ENCODE assay signal across 8 mouse cellular contexts in genomic region chr17:44188042-44188768, GRCm38 (mm10). TPM values are rescaled to one million over a fixed set of nuclear protein-coding genes. Genes with fewer than 3 reads are reported as not detected.
A peak's percentile ranks its signal among the peaks of the same experiment; 100 is the strongest.
DNase-seq lines count a peak whose midpoint lies in the region; ATAC-seq and TF ChIP-seq lines count a peak whose summit lies in the region.

Gene Clic5, plus strand, starts transcription at chr17:44188584.

- H3K9ac ChIP-seq in forebrain, embryonic 11.5 days (ENCODE audit: low read length): peak within 1 kb of the TSS; percentile 39

- peak; percentile 8 for ATAC-seq in Patski
- no peak for ATAC-seq in forebrain, embryonic 11.5 days (replicated peaks; ENCODE audit: low FRiP score)
- peak; percentile 76 for ATAC-seq in megakaryocyte progenitor cell, adult 5-6 weeks (replicated peaks; ENCODE audit: poor library complexity)

- peak within 1 kb of the TSS; percentile 31 for H3K4me3 ChIP-seq in forebrain, embryonic 11.5 days (ENCODE audit: low read depth, low read length)

- H3K27me3 ChIP-seq in Patski: no peaks in the 10 kb centered on the region
- peaks cover 23% of the 10 kb centered on the region for H3K27me3 ChIP-seq in forebrain, embryonic 11.5 days (ENCODE audit: control insufficient read depth, insufficient read depth, low read length)

- peaks cover 3% of the 10 kb centered on the region; the same call in 1 of the 2 replicates for H3K4me1 ChIP-seq in forebrain, embryonic 11.5 days (replicated peaks; ENCODE audit: control insufficient read depth, insufficient read depth, low read length)

- intact Hi-C loops in heart, postnatal 25 days (cut with DNase I): loop anchor here (1.0 to 2.0 kb wide), 3 partner anchors 37 to 68 kb away; no protein-coding TSS in a partner anchor

- POLR2A ChIA-PET in Patski (lab: Charles Lee): interaction anchor here (0.7 to 1.1 kb wide), 2 partner anchors 9 to 19 kb away, joined by 4 to 5 read pairs; no protein-coding TSS in a partner anchor

- H3K27ac ChIP-seq in forebrain, embryonic 11.5 days (ENCODE audit: low read depth, low read length): no peak within 1 kb of the TSS

- in situ Hi-C loops in Patski (cut with MboI; ENCODE audit: low pct_unique_long_range_greater_than_20kb): no loop called here

- H3K36me3 ChIP-seq in forebrain, embryonic 11.5 days (ENCODE audit: control insufficient read depth, insufficient read depth, low read length): no peaks in the 10 kb centered on the region

- H3K4me2 ChIP-seq in forebrain, embryonic 11.5 days (ENCODE audit: low read depth, low read length, severe bottlenecking): peak within 1 kb of the TSS; percentile 67

- no peaks in the 10 kb centered on the region for H3K9me3 ChIP-seq in forebrain, embryonic 11.5 days (ENCODE audit: control insufficient read depth, low read length)

- peak; percentile 44 for DNase-seq in CD4-positive helper T cell, adult 2 months (ENCODE audit: low read depth, low spot score)
- DNase-seq in Patski (ENCODE audit: low read depth, low spot score): no peak
- DNase-seq in forebrain, embryonic 11.5 days (ENCODE audit: low spot score): peak; percentile 65
- peak; percentile 73 for DNase-seq in heart, postnatal 25 days (ENCODE audit: low spot score)
- DNase-seq in kidney, postnatal 4 days: peak; percentile 61 to 76
- DNase-seq in thymus, adult 18-20 months: peak; percentile 19 to 29
- no peak for DNase-seq in frontal cortex, adult 2 months (ENCODE audit: extremely low spot score in 1 of 2, low spot score in 1 of 2)

- CTCF ChIA-PET in Patski (lab: Charles Lee): interaction anchor here (1.4 kb wide), 1 partner anchor 9 kb away, joined by 3 read pairs; no protein-coding TSS in a partner anchor

- 3% methylated on average over 24 of the region's 24 CpGs for WGBS in forebrain, embryonic 11.5 days

- no peak for TF ChIP-seq CTCF in Patski (IDR thresholded peaks at IDR 0.05)

RNA-seq across cellular contexts. Expression of gene Clic5, which starts in this region (rescaled TPM):
- 0.22 TPM for polyA plus RNA-seq in Patski (2021)
- polyA plus RNA-seq in forebrain, embryonic 11.5 days (2014; fragmentation: Nextera tagmentation; extraction: Ambion mirVana): 0.16 and 0.19 TPM in 2 replicates
- total RNA-seq in heart, postnatal 25 days (2021): 100 to 1,000 TPM; 114 to 142 TPM
- 0.27 and 1.3 TPM in 2 replicates for total RNA-seq in megakaryocyte progenitor cell, adult 5-6 weeks (2015)
- total RNA-seq in megakaryocyte progenitor cell, adult 5-6 weeks (2017): 0.42 and 0.98 TPM in 2 replicates
- 2.7 and 2.9 TPM in 2 replicates for polyA plus RNA-seq in frontal cortex, adult 2 months (2012; rRNA removed)

Comparison
In these comparisons a context has a peak if more than half of its experiments do, and no peak if none do; other contexts are left out.
1. RNA of gene Clic5 (total RNA-seq): 114 to 142 TPM in heart, postnatal 25 days; 0.27 to 1.3 TPM in megakaryocyte progenitor cell, adult 5-6 weeks; every median in the first group is over 10 times any median in the second.
2. Peak in ATAC-seq in Patski; RNA of the gene not detected or under 1 TPM.
3. Peak in DNase-seq, H3K4me3 ChIP-seq, H3K9ac ChIP-seq and H3K4me2 ChIP-seq in forebrain, embryonic 11.5 days; RNA of the gene not detected or under 1 TPM.
4. DNase-seq: peak in CD4-positive helper T cell, adult 2 months (single experiment), heart, postnatal 25 days (single experiment), kidney, postnatal 4 days (2 of 2) and thymus, adult 18-20 months (2 of 2); none in Patski (single experiment) and frontal cortex, adult 2 months (0 of 2).